Mouse (Mus musculus) liver, embryonic 15.5 days (tissue): ENCODE data around the gene Ptrh1. TPM values are rescaled to one million over a fixed set of nuclear protein-coding genes. Genes with fewer than 3 reads are reported as not detected.
A peak's percentile ranks its signal among the peaks of the same experiment; 100 is the strongest.

ENCODE experiments used
- ATAC-seq: fragments of 200-750 bp; cut with Nextera tagmentation; 2 replicates; pipeline ENCODE4 v1.8.0; 2017; ENCODE audit warnings: moderate number of reproducible peaks, mild to moderate bottlenecking, moderate library complexity; ENCODE audit not compliant: insufficient read depth
- H3K27ac ChIP-seq: fragments of 300-500 bp; sonication (generic); replicated peaks from 2 replicates; pipeline ENCODE4 v1.5.1; 2015; ENCODE audit warnings: mild to moderate bottlenecking, inconsistent platforms
- H3K27me3 ChIP-seq: fragments of 300-500 bp; sonication (generic); 2 replicates; pipeline ENCODE4 v1.6.1; 2015; ENCODE audit warnings: mild to moderate bottlenecking, inconsistent platforms
- H3K36me3 ChIP-seq: fragments of 300-500 bp; sonication (generic); replicated peaks from 2 replicates; pipeline ENCODE4 v1.6.1; 2015; ENCODE audit warnings: moderate library complexity, mild to moderate bottlenecking, inconsistent platforms
- H3K4me1 ChIP-seq: fragments of 300-500 bp; sonication (generic); replicated peaks from 2 replicates; pipeline ENCODE4 v1.6.1; 2015; ENCODE audit warnings: inconsistent platforms
- H3K4me2 ChIP-seq: fragments of 300-500 bp; sonication (generic); 2 replicates; pipeline ENCODE4 v1.6.1; 2015; ENCODE audit warnings: moderate library complexity, mild to moderate bottlenecking, inconsistent platforms
- H3K4me3 ChIP-seq: fragments of 300-500 bp; sonication (generic); replicated peaks from 2 replicates; pipeline ENCODE4 v1.5.1; 2015; ENCODE audit warnings: mild to moderate bottlenecking, inconsistent platforms
- H3K9ac ChIP-seq: fragments of 300-500 bp; sonication (generic); 2 replicates; pipeline ENCODE4 v1.6.1; 2015; ENCODE audit warnings: moderate library complexity, mild to moderate bottlenecking, inconsistent platforms
- H3K9me3 ChIP-seq: fragments of 300-500 bp; sonication (generic); replicated peaks from 2 replicates; pipeline ENCODE4 v1.6.1; 2016; ENCODE audit warnings: inconsistent platforms
- whole genome bisulfite sequencing: fragments of 180-500 bp; shearing (Covaris S2); methylation state at CpG from one replicate; pipeline ENCODE4 v1.1.7; 2015; ENCODE audit warnings: mixed read lengths; ENCODE audit not compliant: insufficient replicate concordance; 5-methylcytosine and 5-hydroxymethylcytosine counted together
- polyA plus RNA-seq: library from polyadenylated mRNA; unstranded; fragments of >200 nt; fragmentation: Nextera tagmentation; extraction: Ambion mirVana; gene quantifications from 2 replicates; pipeline ENCODE4 v1.2.1, GENCODE M21; 2015

The Ptrh1 gene
- polyA plus RNA-seq, 1 experiment from 2014 or later = 1.5 TPM

- Histone ChIP-seq H3K9me3 (no peaks in the 10 kb centered on the region), H3K27ac (no peak overlapping the region), H3K27me3 (no peaks in the 10 kb centered on the region), H3K9ac (no peak overlapping the region), H3K4me3 (no peak overlapping the region), H3K36me3 (peaks cover 7% of the 10 kb centered on the region), H3K4me1 (no peaks in the 10 kb centered on the region), H3K4me2 (no peak overlapping the region)
- WGBS = 59% methylated on average over 10 of the region's 10 CpGs
- ATAC-seq = no peak
Measured at GRCm38 (mm10) chr2:32798251-32798962, 22.8 kb downstream of the Ptrh1 start.

GRCm38 (mm10) chr2:32808816-32809566 is 33.4 kb downstream of the Ptrh1 start:
- H3K4me1 ChIP-seq = 0 out of 2 replicates have a peak, but pooled peaks cover 5% of the 10 kb centered on the region
- no peaks in the 10 kb centered on the region for H3K36me3 ChIP-seq
- no peak overlapping the region for H3K9ac ChIP-seq
- ATAC-seq = no peak
- H3K4me3 ChIP-seq = no peak overlapping the region
- no peak overlapping the region for H3K27ac ChIP-seq
- 80% methylated on average over 14 of the region's 14 CpGs for WGBS
- no peak overlapping the region for H3K4me2 ChIP-seq
- H3K9me3 ChIP-seq = no peaks in the 10 kb centered on the region
- no peaks in the 10 kb centered on the region for H3K27me3 ChIP-seq

- Histone ChIP-seq H3K4me2 (no peak overlapping the region), H3K4me1 (0 out of 2 replicates have a peak, but pooled peaks cover 5% of the 10 kb centered on the region), H3K36me3 (no peaks in the 10 kb centered on the region), H3K4me3 (no peak overlapping the region), H3K27ac (no peak overlapping the region), H3K27me3 (no peaks in the 10 kb centered on the region), H3K9me3 (no peaks in the 10 kb centered on the region), H3K9ac (no peak overlapping the region)
- 64% methylated on average over 8 of the region's 8 CpGs for WGBS
- no peak for ATAC-seq
Measured at GRCm38 (mm10) chr2:32811959-32812358, 36.4 kb downstream of the Ptrh1 start.

- WGBS = 73% methylated on average over 2 of the region's 2 CpGs
- Histone ChIP-seq H3K9me3 (no peaks in the 10 kb centered on the region), H3K4me3 (no peak overlapping the region), H3K9ac (no peak overlapping the region), H3K36me3 (no peaks in the 10 kb centered on the region), H3K4me2 (no peak overlapping the region), H3K4me1 (peaks cover 5% of the 10 kb centered on the region; the same call in 1 of the 2 replicates), H3K27ac (no peak overlapping the region), H3K27me3 (no peaks in the 10 kb centered on the region)
- no peak for ATAC-seq
Measured at GRCm38 (mm10) chr2:32816497-32816896, 40.9 kb downstream of the Ptrh1 start.

GRCm38 (mm10) chr2:32816946-32817581 is 41.5 kb downstream of the Ptrh1 start:
- WGBS = 70% methylated on average over 17 of the region's 17 CpGs
- H3K4me1 ChIP-seq = peaks cover 3% of the 10 kb centered on the region; the same call in 1 of the 2 replicates
- no peak overlapping the region for H3K4me3 ChIP-seq
- no peaks in the 10 kb centered on the region for H3K9me3 ChIP-seq
- no peak overlapping the region for H3K4me2 ChIP-seq
- H3K9ac ChIP-seq = no peak overlapping the region
- no peaks in the 10 kb centered on the region for H3K27me3 ChIP-seq
- no peaks in the 10 kb centered on the region for H3K36me3 ChIP-seq
- no peak for ATAC-seq
- H3K27ac ChIP-seq = no peak overlapping the region

GRCm38 (mm10) chr2:32817589-32817988 is 42.0 kb downstream of the Ptrh1 start:
- no peaks in the 10 kb centered on the region for H3K27me3 ChIP-seq
- H3K9me3 ChIP-seq = no peaks in the 10 kb centered on the region
- no peak overlapping the region for H3K9ac ChIP-seq
- 67% methylated on average over 7 of the region's 7 CpGs for WGBS
- no peak for ATAC-seq
- H3K27ac ChIP-seq = no peak overlapping the region
- no peak overlapping the region for H3K4me2 ChIP-seq
- peaks cover 3% of the 10 kb centered on the region; the same call in 1 of the 2 replicates for H3K4me1 ChIP-seq
- H3K4me3 ChIP-seq = no peak overlapping the region
- H3K36me3 ChIP-seq = no peaks in the 10 kb centered on the region

GRCm38 (mm10) chr2:32818208-32818607 is 42.6 kb downstream of the Ptrh1 start:
- Histone ChIP-seq H3K4me3 (no peak overlapping the region), H3K9me3 (no peaks in the 10 kb centered on the region), H3K27me3 (no peaks in the 10 kb centered on the region), H3K27ac (no peak overlapping the region), H3K9ac (no peak overlapping the region), H3K4me1 (peaks cover 3% of the 10 kb centered on the region; the same call in 1 of the 2 replicates), H3K36me3 (no peaks in the 10 kb centered on the region), H3K4me2 (no peak overlapping the region)
- 86% methylated on average over 5 of the region's 5 CpGs for WGBS
- no peak for ATAC-seq

GRCm38 (mm10) chr2:32821041-32821802 is 45.6 kb downstream of the Ptrh1 start:
- Histone ChIP-seq H3K4me1 (peaks cover 3% of the 10 kb centered on the region; the same call in 1 of the 2 replicates), H3K27ac (no peak overlapping the region), H3K27me3 (no peaks in the 10 kb centered on the region), H3K9me3 (no peaks in the 10 kb centered on the region), H3K4me2 (no peak overlapping the region), H3K36me3 (no peaks in the 10 kb centered on the region), H3K4me3 (no peak overlapping the region), H3K9ac (no peak overlapping the region)
- WGBS = 46% methylated on average over 11 of the region's 11 CpGs
- peak; percentile 28; the same call in 1 of the 2 replicates for ATAC-seq

- H3K4me3 ChIP-seq = no peak overlapping the region
- peaks cover 3% of the 10 kb centered on the region; the same call in 1 of the 2 replicates for H3K4me1 ChIP-seq
- no peak overlapping the region for H3K4me2 ChIP-seq
- 78% methylated on average over 6 of the region's 6 CpGs for WGBS
- no peak for ATAC-seq
- H3K27me3 ChIP-seq = no peaks in the 10 kb centered on the region
- no peak overlapping the region for H3K9ac ChIP-seq
- H3K36me3 ChIP-seq = no peaks in the 10 kb centered on the region
- no peak overlapping the region for H3K27ac ChIP-seq
- no peaks in the 10 kb centered on the region for H3K9me3 ChIP-seq
Measured at GRCm38 (mm10) chr2:32822643-32823042, 47.1 kb downstream of the Ptrh1 start.

- H3K4me3 ChIP-seq = no peak overlapping the region
- WGBS = 57% methylated on average over 11 of the region's 11 CpGs
- peaks cover 3% of the 10 kb centered on the region; the same call in 1 of the 2 replicates for H3K4me1 ChIP-seq
- no peak for ATAC-seq
- no peaks in the 10 kb centered on the region for H3K27me3 ChIP-seq
- no peak overlapping the region for H3K4me2 ChIP-seq
- H3K36me3 ChIP-seq = no peaks in the 10 kb centered on the region
- H3K27ac ChIP-seq = no peak overlapping the region
- no peaks in the 10 kb centered on the region for H3K9me3 ChIP-seq
- H3K9ac ChIP-seq = no peak overlapping the region
Measured at GRCm38 (mm10) chr2:32823153-32823552, 47.6 kb downstream of the Ptrh1 start.
